Mouse (Mus musculus) olfactory bulb, adult 2 months (tissue): ENCODE measurements at regions not wholly inside any gene's neighbourhood (a gene's known extent, or its start where the extent isn't known, plus 50 kb on each side); places are given as distances from the start of the nearest gene placed in this dataset.

ENCODE experiments used
- CTCF ChIP-seq: fragments of 200-500 bp; IDR thresholded peaks from 2 replicates; pipeline ENCODE4 v1.5.1; 2012; ENCODE audit warnings: low read depth, mild to moderate bottlenecking, low read length, moderate library complexity; ENCODE audit not compliant: insufficient read depth
- POLR2A ChIP-seq: fragments of 200-500 bp; IDR thresholded peaks from 2 replicates; pipeline ENCODE4 v1.6.1; 2012; ENCODE audit warnings: mild to moderate bottlenecking, low read depth, low read length, moderate library complexity; ENCODE audit not compliant: insufficient read depth

GRCm38 (mm10) chr8:8876469-8876868 lies 186.1 kb upstream of the Arglu1 start:
- TF ChIP-seq CTCF (no peak), POLR2A (no peak)
